Mouse (Mus musculus): Measurements from ENCODE around the gene Aars2. TPM values are rescaled to one million over a fixed set of nuclear protein-coding genes. Genes with fewer than 3 reads are reported as not detected.

Aars2 gene
- polyA plus RNA-seq, 1 experiment from 2014 or later = 19.9 TPM

DNA sequence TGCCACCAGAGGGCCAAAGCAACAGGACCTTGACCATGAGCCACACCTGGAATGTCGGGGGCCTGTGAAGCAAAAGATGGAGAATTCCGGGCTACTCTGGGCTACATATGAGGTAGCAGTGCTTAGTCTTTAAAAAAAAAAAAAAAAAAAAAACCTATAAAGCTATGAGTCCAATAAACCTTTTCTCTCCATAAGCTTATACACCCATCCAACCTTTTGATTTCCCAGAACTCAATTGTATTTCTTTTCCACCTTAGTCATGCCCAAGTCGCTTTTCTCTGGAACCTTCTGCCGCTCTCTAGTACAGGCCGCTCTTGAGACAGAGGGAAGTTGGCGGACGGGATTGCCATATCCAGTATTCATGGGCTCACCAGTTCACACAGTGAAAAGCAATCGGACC is 32.5 kb upstream of the Aars2 start:
- Histone ChIP-seq H3K9ac (ENCODE audit: low read length) (no peak overlapping the region), H3K4me2 (ENCODE audit: low read depth, low read length) (peak overlapping the region; percentile 59; the same call in 1 of the 2 replicates), H3K27me3 (ENCODE audit: control insufficient read depth, insufficient read depth, low read depth, low read length) (peaks cover 2% of the 10 kb centered on the region; the same call in 1 of the 2 replicates), H3K27ac (ENCODE audit: low read length) (no peak overlapping the region), H3K4me3 (ENCODE audit: low read length) (no peak overlapping the region), H3K4me1 (replicated peaks; ENCODE audit: control insufficient read depth, insufficient read depth, low read length) (peaks cover 3% of the 10 kb centered on the region; the same call in 1 of the 2 replicates), H3K9me3 (ENCODE audit: control insufficient read depth, low read length) (no peaks in the 10 kb centered on the region), H3K36me3 (ENCODE audit: control insufficient read depth, insufficient read depth, low read length) (no peaks in the 10 kb centered on the region)
- WGBS = 67% methylated on average over 8 of the region's 8 CpGs
- no peak for ATAC-seq (ENCODE audit: low read depth)

DNA sequence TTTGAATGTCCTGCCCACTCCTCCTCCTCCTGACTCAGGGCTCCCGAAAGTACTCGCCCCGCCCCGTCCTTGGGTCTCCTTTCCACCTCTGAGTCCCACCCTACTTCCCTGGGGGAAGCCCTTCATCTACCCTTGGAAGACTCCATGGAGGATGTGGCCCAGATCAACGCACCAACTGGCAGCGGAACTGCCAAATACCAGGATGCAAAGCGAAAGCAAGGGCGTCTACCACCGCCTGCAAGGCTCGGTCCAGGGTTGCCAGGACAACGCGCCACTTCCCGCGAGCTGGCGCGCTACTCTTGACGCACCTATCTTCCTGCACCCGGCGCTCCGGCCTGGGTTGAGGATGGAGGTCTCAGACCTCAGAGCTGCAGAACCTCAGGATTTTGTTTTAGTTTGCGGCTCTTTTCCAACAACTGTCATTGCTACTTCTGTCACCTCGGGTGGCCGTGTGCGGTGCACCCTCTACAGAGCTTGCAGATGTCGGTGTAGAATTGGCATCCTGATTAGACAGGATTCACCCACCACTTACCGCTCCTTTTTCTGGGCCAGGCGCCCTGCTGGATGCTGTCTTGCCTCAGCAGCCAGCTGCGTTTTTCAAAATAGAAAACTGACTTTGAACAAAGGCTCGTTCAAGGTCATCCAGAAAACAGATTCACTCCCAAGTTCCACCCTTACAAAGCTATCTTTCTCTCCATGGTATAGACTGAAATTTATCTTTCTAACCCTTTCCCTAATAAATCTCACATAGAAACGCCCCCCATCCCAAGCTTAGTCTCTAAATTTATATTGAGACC is 31.8 kb upstream of the Aars2 start, which contains the start of gene Spats1:
Gene Spats1 (minus strand): TSS at position 747 of the 797 bp plus-strand sequence.
- WGBS = 4% methylated on average over 30 of the region's 30 CpGs
- no peak within 1 kb of the TSS for H3K9ac ChIP-seq (ENCODE audit: low read length)
- H3K4me2 ChIP-seq (ENCODE audit: low read depth, low read length) = peak within 1 kb of the TSS; percentile 59
- peaks cover 3% of the 10 kb centered on the region; the same call in 1 of the 2 replicates for H3K4me1 ChIP-seq (replicated peaks; ENCODE audit: control insufficient read depth, insufficient read depth, low read length)
- ATAC-seq (ENCODE audit: low read depth) = peak; percentile 78
- peak within 1 kb of the TSS; percentile 48 for H3K4me3 ChIP-seq (ENCODE audit: low read length)
- H3K27me3 ChIP-seq (ENCODE audit: control insufficient read depth, insufficient read depth, low read depth, low read length) = peaks cover 2% of the 10 kb centered on the region; the same call in 1 of the 2 replicates
- H3K36me3 ChIP-seq (ENCODE audit: control insufficient read depth, insufficient read depth, low read length) = no peaks in the 10 kb centered on the region
- no peak within 1 kb of the TSS for H3K27ac ChIP-seq (ENCODE audit: low read length)
- H3K9me3 ChIP-seq (ENCODE audit: control insufficient read depth, low read length) = no peaks in the 10 kb centered on the region

GRCm38 (mm10) chr17:45478234-45478825 is 28.3 kb upstream of the Aars2 start:
- 0 out of 2 replicates have a peak, but pooled peaks have one; percentile 18 for ATAC-seq (ENCODE audit: low read depth)
- Histone ChIP-seq H3K36me3 (ENCODE audit: control insufficient read depth, insufficient read depth, low read length) (no peaks in the 10 kb centered on the region), H3K4me2 (ENCODE audit: low read depth, low read length) (no peak overlapping the region), H3K9me3 (ENCODE audit: control insufficient read depth, low read length) (no peaks in the 10 kb centered on the region), H3K27ac (ENCODE audit: low read length) (no peak overlapping the region), H3K4me1 (replicated peaks; ENCODE audit: control insufficient read depth, insufficient read depth, low read length) (peaks cover 3% of the 10 kb centered on the region; the same call in 1 of the 2 replicates), H3K27me3 (ENCODE audit: control insufficient read depth, insufficient read depth, low read depth, low read length) (peaks cover 2% of the 10 kb centered on the region; the same call in 1 of the 2 replicates), H3K4me3 (ENCODE audit: low read length) (no peak overlapping the region), H3K9ac (ENCODE audit: low read length) (no peak overlapping the region)
- WGBS = 8% methylated on average over 12 of the region's 12 CpGs

GRCm38 (mm10) chr17:45480429-45480828 is 26.2 kb upstream of the Aars2 start:
- ATAC-seq (ENCODE audit: low read depth) = no peak
- H3K4me1 ChIP-seq (replicated peaks; ENCODE audit: control insufficient read depth, insufficient read depth, low read length) = no peaks in the 10 kb centered on the region
- H3K4me3 ChIP-seq (ENCODE audit: low read length) = no peak overlapping the region
- H3K36me3 ChIP-seq (ENCODE audit: control insufficient read depth, insufficient read depth, low read length) = no peaks in the 10 kb centered on the region
- H3K4me2 ChIP-seq (ENCODE audit: low read depth, low read length) = no peak overlapping the region
- 22% methylated on average over 2 of the region's 2 CpGs for WGBS
- H3K9me3 ChIP-seq (ENCODE audit: control insufficient read depth, low read length) = no peaks in the 10 kb centered on the region
- H3K27me3 ChIP-seq (ENCODE audit: control insufficient read depth, insufficient read depth, low read depth, low read length) = 0 out of 2 replicates have a peak, but pooled peaks cover 2% of the 10 kb centered on the region
- H3K27ac ChIP-seq (ENCODE audit: low read length) = no peak overlapping the region
- H3K9ac ChIP-seq (ENCODE audit: low read length) = no peak overlapping the region

DNA sequence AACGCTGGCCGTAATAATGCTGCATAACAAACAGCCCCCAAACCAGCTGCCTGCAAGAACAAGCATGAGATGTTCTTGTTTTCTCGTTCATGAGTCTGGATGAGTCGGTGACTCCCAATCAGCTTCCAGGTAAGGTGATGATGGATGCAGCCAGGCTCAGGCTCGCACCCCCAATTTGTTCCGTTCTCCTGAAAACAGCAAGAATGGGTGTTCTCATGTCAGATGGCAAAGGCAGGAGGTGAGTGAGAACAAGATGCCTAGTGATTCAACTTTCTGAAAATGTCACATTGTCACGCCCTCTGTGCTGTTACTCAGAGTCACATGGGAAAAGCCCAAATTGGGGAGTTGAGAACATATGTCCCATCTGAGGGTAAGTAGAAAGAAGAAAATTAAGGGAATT is 21.1 kb upstream of the Aars2 start:
- no peak for ATAC-seq (ENCODE audit: low read depth)
- Histone ChIP-seq H3K4me1 (replicated peaks; ENCODE audit: control insufficient read depth, insufficient read depth, low read length) (no peaks in the 10 kb centered on the region), H3K4me3 (ENCODE audit: low read length) (no peak overlapping the region), H3K27ac (ENCODE audit: low read length) (no peak overlapping the region), H3K4me2 (ENCODE audit: low read depth, low read length) (no peak overlapping the region), H3K9ac (ENCODE audit: low read length) (no peak overlapping the region), H3K36me3 (ENCODE audit: control insufficient read depth, insufficient read depth, low read length) (no peaks in the 10 kb centered on the region), H3K9me3 (ENCODE audit: control insufficient read depth, low read length) (no peaks in the 10 kb centered on the region), H3K27me3 (ENCODE audit: control insufficient read depth, insufficient read depth, low read depth, low read length) (no peaks in the 10 kb centered on the region)
- WGBS = 81% methylated on average over 7 of the region's 7 CpGs

DNA sequence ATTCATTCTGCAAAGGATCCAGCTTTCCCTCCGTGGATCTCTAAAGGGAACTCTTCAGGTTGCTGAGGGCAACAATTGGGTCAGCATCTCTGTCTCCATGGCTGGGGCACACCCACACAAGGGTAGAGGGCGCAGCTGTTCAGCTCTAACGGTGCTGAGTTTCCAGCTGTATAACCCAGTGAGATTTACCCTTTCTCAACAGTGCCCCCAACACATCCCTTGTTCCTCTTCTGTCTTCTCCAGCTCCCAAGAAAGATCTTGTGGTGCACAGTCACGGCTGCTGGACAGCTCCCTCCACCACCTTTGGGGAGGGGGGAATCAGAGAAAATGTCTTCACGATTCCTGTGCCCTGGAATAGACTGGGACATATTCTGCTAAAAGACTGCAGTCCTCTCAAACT is 19.4 kb upstream of the Aars2 start:
- ATAC-seq (ENCODE audit: low read depth) = no peak
- Histone ChIP-seq H3K9me3 (ENCODE audit: control insufficient read depth, low read length) (no peaks in the 10 kb centered on the region), H3K27ac (ENCODE audit: low read length) (no peak overlapping the region), H3K4me2 (ENCODE audit: low read depth, low read length) (no peak overlapping the region), H3K4me3 (ENCODE audit: low read length) (no peak overlapping the region), H3K27me3 (ENCODE audit: control insufficient read depth, insufficient read depth, low read depth, low read length) (no peaks in the 10 kb centered on the region), H3K36me3 (ENCODE audit: control insufficient read depth, insufficient read depth, low read length) (no peaks in the 10 kb centered on the region), H3K9ac (ENCODE audit: low read length) (no peak overlapping the region), H3K4me1 (replicated peaks; ENCODE audit: control insufficient read depth, insufficient read depth, low read length) (no peaks in the 10 kb centered on the region)
- WGBS = 10% methylated on average over 5 of the region's 5 CpGs

DNA sequence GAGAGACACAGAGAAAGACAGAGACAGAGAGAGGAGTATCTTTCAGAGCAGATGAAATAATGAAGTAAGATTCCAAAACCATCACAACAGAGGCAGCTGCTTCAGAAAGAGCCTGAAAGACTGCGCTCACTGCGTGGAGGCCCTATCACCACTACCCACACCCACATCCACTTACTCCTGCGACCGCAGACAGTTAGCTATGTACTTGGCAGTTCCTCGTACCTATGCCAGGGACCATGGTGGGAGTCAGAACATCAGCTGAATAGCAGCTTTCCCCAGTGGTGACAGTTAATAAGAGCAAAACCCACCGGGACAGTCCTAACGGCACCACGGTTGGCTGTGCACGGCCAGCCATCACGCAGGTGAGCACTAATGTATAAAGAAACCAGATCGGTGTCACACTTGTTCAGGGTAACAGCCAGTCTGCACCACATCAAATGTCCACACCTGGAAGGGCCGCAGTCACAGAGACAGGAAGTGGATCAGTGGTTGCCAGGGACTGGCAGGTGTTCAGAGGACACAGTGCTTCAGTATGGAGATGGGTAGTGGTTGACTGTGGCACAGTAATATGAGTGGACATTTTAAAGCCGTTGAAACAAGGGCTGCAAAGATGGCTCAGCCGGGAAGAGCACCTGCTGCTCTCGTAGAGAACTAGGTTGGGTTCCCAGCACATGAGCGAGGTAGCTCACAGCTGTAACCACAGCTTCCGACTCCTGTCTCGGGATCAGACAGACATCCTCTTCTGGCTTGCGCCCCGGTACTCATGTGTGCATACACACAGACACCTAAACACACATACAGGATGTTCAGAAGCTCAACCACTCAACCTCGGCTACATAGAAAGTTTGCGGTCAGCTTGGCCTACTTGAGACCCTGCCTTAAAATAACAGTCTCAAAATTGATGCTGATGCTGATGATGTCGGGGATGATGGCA is 18.1 kb upstream of the Aars2 start:
- 78% methylated on average over 23 of the region's 23 CpGs for WGBS
- ATAC-seq (ENCODE audit: low read depth) = peak; percentile 17; the same call in 1 of the 2 replicates
- no peaks in the 10 kb centered on the region for H3K36me3 ChIP-seq (ENCODE audit: control insufficient read depth, insufficient read depth, low read length)
- no peak overlapping the region for H3K27ac ChIP-seq (ENCODE audit: low read length)
- no peak overlapping the region for H3K4me3 ChIP-seq (ENCODE audit: low read length)
- H3K4me1 ChIP-seq (replicated peaks; ENCODE audit: control insufficient read depth, insufficient read depth, low read length) = no peaks in the 10 kb centered on the region
- H3K4me2 ChIP-seq (ENCODE audit: low read depth, low read length) = no peak overlapping the region
- no peaks in the 10 kb centered on the region for H3K9me3 ChIP-seq (ENCODE audit: control insufficient read depth, low read length)
- H3K9ac ChIP-seq (ENCODE audit: low read length) = no peak overlapping the region
- no peaks in the 10 kb centered on the region for H3K27me3 ChIP-seq (ENCODE audit: control insufficient read depth, insufficient read depth, low read depth, low read length)

DNA sequence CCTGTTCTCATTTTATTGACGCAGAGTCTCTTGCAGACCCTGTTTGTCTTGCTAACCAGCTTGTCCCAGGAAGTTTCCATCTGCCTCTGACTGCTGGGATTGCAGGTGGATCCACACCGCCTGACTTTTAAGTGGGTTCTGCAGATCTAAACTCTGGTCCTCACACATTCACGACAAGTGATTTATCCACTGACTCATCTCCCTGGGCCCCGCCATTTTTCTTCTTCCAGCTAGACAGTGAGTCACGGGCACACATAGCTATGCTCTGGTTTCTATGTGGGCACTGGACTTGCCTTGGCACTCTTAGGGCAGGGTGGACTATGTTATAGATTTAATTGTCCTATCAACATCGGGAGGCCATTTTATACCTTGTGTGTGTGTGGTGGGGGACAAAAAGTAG is 16.9 kb upstream of the Aars2 start:
- Histone ChIP-seq H3K9ac (ENCODE audit: low read length) (no peak overlapping the region), H3K9me3 (ENCODE audit: control insufficient read depth, low read length) (no peaks in the 10 kb centered on the region), H3K4me3 (ENCODE audit: low read length) (no peak overlapping the region), H3K4me2 (ENCODE audit: low read depth, low read length) (no peak overlapping the region), H3K4me1 (replicated peaks; ENCODE audit: control insufficient read depth, insufficient read depth, low read length) (no peaks in the 10 kb centered on the region), H3K36me3 (ENCODE audit: control insufficient read depth, insufficient read depth, low read length) (no peaks in the 10 kb centered on the region), H3K27ac (ENCODE audit: low read length) (no peak overlapping the region), H3K27me3 (ENCODE audit: control insufficient read depth, insufficient read depth, low read depth, low read length) (no peaks in the 10 kb centered on the region)
- no peak for ATAC-seq (ENCODE audit: low read depth)
- 73% methylated on average over 6 of the region's 6 CpGs for WGBS
